Mouse (Mus musculus) monocyte, adult 5-6 weeks (primary cell): Measurements from ENCODE around the gene Hes1. TPM values are rescaled to one million over a fixed set of nuclear protein-coding genes. Genes with fewer than 3 reads are reported as not detected.

Source experiments
- ATAC-seq: fragments of 153-309, 156-312 bp; replicated peaks from 2 replicates; pipeline ENCODE4 v1.8.0; 2017; ENCODE audit warnings: mild to moderate bottlenecking; ENCODE audit not compliant: low TSS enrichment, insufficient number of reproducible peaks, severe bottlenecking, poor library complexity, low FRiP score
- total RNA-seq: library from RNA; stranded (forward); fragments of 200-1000, 200-491, 200-594 nt; gene quantifications from 3 replicates; pipeline ENCODE4 v1.2.3, GENCODE M21; 2017

Gene Hes1
- total RNA-seq: 71.3 to 116 TPM (median 105 TPM) in 3 replicates

DNA sequence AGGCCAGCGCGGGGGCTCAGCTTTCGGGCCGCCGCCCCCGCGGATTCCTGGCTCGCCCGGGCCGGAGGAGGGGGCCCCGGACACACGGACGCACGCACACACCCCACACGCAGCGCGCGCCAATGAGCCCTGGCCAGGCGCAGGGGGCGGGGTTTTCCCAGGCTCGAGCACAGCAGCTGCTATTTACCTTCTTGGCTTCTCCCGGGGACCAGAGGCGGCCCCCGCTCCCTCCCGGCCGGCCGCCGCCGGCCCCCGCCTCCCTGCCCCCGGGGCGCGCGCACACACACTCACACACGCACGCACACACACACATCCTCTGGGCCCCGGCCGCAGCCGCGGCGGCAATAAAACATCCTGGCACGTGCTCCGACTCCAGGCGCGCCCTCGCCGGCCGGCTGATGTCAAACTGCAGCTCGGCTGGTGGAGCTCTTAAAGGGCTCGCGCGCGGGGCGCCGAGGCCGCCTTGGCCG lies at the start of gene Hes1:
Hes1 (plus strand) TSS at position 401 of the 470 bp plus-strand sequence.
- ATAC-seq: peak; percentile 44

DNA sequence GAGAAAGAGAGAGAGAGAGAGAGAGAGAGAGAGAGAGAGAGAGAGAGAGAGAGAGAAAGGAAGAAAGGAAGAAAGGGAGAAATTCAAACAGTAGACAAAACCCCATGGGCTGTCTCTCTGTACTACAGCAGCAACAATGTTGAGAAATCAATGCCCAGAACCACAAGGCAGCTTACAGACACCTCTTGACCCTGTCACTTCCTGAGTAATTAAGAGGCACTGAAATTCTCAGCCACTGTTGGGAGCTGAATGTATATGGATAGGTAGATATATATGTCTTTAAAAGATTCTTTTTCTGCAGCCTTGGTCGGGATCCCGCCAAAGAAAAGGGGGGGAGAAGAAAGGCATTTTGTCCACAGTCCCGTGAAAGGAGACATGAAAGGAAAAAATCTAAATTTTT lies 48.1 kb upstream of the Hes1 start:
- ATAC-seq: no peak

DNA sequence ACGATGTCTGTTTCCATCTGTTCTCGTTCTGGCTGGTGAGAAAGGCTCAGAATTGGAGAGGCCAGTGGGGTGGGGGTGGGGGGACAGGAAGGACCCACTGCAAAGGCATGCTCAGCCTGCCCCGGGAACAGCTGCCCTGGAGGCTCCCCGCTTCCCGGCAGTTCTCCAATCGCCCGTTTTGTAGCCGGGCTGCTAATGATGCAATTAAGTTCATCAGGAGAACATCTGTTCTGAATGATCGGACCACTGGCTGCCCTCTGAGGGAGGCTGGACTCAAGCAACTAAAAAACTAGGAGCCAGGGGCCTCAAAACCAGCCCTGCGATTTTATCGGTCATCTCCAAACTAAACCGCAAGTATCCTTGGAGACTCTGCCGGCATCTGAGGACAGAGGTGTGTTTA lies 44.1 kb upstream of the Hes1 start:
- ATAC-seq: no peak

DNA sequence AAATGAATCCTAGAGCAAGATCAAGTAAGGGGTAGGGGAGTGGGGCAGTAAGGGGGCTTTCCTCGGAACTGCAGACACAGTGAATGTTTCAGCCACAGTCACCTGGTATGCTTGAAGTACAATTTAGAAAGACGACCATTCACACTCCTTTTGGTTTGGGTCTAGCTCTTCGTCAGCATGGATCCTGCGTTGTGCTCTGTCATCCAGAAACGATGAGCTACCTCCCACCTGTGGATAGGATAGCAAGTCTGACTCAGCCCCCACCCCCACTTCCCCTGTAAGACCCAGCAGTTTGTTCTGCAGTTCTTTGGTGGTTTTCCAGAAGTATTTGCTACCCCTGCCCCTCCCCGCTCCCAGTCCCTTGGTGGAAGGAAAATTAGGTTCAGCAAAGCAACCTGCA lies 41.8 kb upstream of the Hes1 start:
- ATAC-seq: no peak

DNA sequence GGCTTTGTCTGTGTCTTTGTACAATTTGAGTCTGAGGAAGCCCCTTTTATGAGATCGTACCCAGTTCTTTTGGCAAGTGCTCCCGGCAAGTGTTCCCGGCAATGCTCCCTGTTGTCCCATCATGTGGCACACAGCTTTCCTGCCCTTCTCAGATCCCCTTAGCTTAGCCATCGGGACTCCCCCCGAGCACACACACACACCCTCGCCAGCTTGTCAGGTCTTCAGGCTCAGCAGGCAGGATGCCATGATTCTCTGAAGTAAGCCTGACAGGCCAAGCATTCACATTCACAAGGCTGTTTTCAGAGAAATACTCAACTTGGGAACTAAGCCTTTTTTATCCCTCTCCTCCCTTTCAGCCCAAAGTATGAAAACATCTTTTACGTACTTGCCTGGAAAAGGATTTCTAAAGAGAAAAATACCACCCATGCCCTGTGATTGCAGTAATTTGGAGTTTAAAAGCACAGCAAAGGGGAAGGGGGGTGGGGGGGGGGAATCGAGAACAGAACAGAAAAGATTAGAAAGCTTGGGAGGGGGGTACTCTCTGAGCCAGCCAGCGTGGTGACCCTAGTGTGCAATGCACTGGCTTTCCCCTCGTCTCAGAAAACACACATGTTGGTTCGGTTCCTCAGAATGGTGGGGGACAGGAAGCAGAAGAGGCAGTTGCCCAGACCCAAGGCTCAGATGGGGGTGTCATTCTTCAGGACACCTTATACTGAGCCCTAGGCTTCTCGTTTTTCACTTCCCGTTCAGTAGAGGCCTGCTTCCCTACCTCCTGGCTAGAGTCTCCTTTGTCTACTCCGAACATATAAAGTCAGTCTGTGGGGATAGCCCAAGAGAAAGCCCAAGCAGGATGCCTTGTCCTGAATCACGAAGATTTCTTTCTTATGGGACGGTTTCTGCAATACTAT lies 41.0 kb upstream of the Hes1 start:
- ATAC-seq: peak; percentile 81

DNA sequence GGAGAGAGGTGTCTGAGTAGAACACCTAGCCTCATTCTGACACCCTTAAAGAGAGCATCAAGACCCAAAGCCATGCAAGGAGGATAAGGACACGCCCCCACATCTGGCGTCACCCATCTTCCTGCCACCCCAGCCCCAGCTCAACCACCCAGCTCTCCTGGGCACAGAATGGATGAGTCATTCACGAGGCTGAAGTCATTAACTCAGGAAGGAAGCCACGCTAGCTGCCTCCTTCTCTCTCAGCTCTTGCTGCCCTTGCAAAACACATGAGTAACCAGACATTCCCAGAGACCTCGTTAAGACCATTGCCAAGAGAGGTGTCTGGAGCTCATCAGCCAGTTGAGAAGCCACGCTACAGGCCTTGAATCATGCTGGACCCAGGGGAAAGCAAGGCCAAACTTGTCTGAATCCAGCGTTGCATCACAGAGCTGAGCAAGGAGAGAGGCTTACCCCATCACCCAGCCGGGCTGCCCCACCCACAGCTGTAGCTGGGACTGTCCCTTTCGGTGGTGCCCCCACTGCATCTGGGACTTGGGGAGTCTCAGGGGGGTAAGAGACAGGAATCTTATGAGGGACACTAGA lies 39.4 kb upstream of the Hes1 start:
- ATAC-seq: peak; percentile 81

DNA sequence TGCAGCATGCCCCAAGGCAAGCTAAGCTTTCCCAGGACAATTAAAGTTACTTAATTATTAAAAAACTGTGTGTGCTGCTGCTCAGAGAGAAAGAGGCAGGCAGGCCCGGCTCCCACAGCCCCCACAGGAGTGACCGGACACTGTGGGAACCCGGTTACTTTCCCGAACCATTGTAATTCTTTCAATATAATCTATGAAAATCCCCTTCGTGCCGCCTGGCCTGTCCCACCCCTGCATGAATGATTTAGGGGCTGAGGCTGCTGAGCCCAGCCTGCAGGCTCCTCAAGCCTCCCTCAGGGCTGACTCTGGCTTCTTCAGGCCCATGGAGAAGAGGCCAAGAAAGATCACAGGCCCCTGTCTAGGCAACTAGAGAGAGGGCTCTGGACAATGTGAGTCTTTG lies 36.0 kb upstream of the Hes1 start:
- ATAC-seq: no peak

DNA sequence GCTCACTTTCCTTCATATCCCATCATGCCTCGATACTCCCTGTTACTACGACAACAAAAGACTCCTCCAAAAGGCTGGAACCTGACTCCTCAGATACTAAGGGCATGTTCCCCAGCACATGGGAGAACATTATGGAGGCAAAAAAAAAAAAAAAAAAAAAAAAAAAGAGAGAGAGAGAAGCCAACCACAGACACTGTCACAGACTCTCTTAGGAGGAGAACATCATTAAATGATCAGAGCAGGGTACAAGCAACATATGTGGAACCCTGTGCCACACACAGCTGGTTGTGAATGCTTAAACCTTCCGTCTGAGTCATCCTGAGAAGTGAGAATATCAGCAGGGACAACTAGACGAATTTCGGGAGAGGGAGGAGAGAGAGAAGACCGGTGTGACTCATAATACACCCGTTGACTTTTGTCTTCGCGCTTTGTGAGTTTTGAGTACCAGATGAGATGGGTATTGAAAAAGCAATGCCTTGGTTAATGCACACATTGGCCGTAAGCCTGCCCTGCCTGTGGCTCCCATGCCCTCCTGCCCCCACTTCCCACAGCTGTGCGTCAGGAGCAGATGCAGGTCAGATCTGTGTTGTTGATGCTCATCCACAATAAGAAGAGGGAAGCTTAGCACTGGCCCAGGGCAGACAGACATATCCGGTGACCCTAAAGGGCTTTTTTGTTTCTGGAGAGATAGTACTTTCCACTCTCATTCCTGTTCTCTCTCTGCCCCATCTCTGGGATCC lies 34.8 kb upstream of the Hes1 start:
- ATAC-seq: no peak

DNA sequence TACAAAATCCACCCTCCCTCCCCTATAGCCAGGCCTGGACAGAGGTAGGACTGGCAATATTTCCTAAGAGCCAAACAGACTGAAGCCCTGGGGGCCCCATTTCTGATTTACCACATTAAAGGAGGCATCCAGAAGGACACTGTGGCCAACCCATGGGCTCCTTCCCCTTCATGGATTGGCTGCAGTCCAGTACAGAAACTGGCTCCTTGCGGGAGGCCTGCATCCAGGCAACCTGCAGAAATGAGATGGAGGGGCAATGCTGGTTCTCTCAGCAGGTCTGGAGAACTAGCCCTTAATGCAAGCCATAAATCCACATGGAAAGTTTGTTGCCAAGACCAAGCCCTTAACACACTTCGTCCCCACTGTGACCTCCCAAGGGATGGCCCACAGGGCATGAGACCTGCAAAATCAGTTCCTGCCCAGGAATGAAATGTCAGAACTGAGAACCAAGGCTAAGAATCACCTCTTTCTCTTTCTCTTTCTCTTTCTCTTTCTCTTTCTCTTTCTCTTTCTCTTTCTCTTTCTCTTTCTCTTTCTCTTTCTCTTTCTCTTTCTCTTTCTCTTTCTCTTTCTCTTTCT lies 31.8 kb upstream of the Hes1 start:
- ATAC-seq: 0 out of 2 replicates have a peak, but pooled peaks have one; percentile 34

DNA sequence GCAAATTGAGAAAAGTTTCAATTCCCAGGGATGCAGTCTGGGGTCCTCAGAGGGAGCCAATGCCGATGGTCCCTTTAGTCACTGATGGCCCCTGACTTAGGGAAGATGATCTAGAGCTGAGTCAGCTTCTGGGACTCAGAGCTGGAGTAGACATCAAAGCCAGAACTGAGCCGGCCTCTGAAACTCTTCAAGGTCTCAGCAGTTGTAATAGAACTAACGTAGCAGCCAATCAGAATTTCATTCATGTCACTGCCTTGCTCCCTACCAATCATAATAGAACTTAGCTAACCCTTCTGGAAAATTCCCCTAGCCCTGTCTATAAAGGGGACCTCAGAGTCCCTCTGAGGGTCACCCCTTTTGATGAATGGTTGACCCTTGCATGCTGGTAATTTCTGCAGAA lies 30.8 kb upstream of the Hes1 start:
- no peak for ATAC-seq

DNA sequence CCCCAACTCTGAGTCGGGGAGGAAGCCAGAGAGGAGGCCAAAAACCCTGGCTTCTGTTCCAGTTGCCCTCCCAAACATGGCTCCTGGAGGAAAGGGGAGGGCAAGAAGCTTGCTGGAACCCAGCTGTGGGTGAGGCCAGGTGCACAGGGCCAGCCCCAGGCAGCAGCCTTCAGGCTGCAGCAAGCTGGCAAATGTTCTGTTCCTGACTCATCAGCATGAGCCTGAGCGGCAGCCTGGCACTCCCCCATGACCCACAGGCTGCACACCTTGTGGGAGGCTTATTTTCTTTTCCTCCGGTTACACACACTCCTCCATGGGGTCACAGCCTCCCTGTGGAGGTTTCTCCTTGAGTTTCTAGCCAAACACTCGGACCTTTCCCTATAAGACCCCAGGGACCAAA lies 30.2 kb upstream of the Hes1 start:
- no peak for ATAC-seq

DNA sequence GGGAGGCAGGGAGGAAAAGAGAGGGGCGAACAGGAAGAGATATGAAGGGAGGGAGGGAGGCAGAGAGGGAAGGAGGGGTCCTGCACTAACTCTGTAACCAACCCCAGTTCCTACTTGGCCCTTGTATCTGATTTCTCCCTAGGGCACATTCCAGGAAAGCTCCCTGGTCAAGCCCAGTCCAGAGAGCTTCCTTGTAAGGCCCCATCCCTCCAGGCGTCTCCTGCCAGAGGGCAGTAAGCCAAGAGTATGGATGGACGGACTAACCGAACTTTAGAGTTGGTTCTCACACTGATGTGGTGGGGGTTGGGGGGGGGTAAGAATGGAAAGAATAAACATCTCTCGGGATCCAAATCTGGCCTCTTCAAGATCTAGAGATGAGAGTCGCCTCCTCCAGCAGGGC lies 29.7 kb upstream of the Hes1 start:
- ATAC-seq: no peak

DNA sequence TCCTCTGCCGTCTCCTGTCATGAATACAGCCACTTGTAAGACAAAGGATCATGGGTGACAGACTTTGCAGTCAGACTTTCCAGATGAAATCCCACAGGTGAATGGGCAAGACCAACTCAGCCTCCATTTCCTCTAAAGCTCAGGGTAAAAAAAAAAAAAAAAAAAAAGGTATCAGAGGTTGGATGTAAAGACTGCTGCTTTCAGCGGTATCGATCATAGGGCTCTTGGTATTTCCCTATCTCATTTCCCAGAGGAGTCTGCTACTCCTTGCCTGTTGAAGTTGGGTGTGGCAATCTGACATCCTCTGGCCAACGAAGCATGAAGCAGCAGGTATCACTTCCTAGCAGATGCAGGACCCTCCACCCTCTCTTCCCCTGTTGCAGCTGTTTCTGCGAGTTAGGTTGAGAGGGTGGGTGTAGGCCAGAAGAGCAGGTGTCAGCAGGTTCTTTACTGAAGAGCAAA lies 29.2 kb upstream of the Hes1 start:
- no peak for ATAC-seq

DNA sequence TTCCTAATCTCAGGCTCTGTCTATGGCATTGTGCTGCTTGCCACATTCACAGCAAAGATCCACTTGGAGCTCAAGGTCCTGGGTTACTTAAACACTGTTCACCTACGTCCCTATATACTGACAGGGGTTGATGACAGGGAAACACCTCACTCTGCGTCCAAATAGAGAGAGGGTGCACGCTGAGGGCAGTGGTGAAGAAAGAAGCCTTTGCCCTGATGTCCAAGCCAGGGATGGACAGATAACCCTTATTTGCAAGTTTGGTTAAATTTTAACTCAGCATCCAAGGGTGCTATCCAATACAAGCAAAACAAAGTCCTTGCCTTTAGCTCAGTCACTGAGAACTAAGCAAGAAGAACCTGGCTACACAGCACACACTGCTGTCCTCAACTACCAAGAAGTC lies 28.1 kb upstream of the Hes1 start:
- ATAC-seq: no peak

DNA sequence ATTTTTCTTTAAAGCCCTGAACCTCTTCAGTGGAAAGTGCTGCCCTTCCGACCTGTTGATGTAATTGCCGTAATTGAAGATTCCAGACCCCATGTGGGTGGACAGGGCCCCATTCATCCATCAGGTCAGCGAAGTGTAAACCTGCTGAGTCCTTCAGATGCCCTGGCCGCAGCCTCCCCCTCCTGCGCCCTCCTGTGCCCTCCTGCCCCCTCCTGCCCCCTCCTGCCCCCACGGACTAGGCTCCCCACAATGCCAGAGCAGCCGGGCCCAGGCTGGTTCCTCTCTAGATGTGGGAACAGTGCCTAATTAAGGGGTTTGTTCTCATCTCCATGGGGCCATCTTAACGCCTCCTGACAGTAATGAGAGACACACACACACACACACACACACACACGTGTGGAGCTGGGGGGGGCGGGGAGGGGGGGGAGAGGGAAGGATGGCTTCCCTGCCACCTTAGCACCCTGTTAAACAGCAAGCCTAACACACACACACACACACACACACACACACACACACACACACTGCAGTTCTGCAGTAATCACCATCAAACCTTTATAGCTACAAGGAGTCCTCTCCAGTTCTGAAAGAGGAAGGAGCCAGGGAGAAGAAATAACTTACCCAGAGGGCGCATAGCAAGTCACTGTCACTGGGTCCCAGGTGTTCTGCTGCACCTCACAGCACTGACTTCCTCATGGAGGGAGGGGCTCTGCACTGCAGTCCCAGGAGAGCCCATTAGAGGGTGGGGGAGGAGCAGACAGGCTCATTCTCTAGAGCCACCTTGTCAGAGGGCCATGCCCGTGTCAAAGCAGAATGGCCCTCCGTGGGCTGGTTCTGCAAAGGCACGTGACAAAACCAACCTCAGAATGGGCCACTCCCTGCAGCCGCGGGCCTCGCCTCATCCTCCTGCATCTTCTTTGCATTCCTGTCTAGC lies 25.3 kb upstream of the Hes1 start:
- peak; percentile 90 for ATAC-seq

DNA sequence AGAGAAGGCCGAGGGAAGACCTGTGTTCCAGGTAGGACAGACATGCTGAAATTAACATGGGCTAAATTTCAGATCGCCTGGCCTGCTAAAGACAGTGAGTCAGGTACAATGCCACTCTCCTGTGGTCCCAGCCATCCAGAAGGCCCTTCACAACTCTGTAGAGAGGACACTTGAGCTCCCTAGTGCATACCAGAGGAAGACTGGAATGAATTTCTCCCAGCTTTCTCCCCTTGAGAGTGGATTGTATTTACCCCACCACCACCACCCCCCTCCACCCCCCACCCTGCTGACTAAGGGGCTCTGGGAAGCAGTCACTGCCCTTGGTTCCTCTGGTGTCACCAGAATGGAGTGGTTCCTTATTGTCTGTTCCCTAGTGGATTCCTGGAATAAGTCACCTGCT lies 24.3 kb upstream of the Hes1 start:
- ATAC-seq: no peak

DNA sequence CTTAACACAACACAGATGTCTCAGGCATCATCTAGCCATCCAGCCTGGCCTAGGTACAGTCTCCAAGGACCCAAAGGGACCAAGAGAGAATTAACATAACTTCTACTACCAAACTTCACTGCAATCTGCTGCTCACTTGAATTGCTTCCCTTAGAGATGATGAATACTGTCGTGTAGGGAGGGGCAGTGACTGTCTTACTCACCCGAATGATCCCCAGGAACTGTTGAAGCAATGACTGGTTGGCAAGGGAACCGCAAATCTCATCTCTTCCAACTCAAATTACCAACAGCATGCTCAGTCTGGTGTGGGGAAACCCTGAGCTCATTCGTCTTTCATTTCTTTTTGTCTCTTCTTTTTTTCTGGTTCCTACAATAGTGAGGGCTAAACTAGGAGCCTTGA lies 21.3 kb upstream of the Hes1 start:
- no peak for ATAC-seq

DNA sequence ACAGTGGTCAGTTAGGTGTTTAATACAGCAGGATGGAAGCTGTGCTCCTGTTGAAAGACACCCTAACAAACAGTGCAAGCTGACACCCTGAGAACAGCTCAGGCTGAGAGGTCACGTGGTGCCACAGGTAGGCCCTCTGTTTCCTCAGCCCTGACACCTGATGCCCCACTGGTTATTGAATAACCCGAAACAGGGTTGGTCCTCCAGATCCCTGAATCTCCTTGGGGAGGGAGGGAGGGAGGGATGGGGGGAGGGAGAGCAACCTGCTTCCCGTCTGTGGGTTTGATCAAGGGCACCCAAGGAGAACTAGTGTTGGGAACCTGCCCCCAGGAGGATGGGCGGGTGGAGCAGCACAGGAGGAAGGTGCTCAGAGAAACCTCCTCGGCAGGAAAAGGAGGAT lies 18.6 kb upstream of the Hes1 start:
- ATAC-seq: no peak
